Mouse (Mus musculus): Measurements from ENCODE around the gene Ccnt1.

DNA sequence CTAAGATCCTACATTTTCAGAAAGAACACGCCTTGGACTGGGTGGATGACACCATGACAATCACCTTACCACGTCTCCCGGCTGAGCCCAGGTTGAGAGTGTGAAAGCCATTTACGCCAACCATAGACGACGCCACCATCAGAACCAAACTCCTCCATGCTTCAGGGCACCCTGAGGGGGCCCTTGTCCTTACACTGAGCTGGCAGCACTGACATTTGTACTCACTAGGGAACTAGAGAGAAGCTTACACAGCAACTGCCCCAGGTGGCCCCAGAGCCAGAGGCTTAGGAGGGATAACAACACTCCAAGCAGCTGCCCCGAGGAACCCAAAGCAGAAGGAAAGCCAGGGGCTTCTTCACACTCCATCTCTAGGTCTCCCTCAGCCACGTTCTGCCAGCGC, 36.0 kb upstream of the Ccnt1 start:
- no peak for TF ChIP-seq CTCF (IDR thresholded peaks at IDR 0.05; ENCODE audit: extremely low read depth, insufficient read depth, insufficient read length, insufficient replicate concordance)
- no peak for TF ChIP-seq POLR2A (IDR thresholded peaks at IDR 0.05; ENCODE audit: low read depth, low read length)
